Mouse (Mus musculus) embryonic fibroblast, embryonic 13.5 days (primary cell): ENCODE data around the gene Tmem204.

Experiments used
- CTCF ChIP-seq: IDR thresholded peaks from 2 replicates; pipeline ENCODE4 v1.5.1; 2011; ENCODE audit warnings: mild to moderate bottlenecking, control low read depth, low read length, moderate library complexity, borderline replicate concordance; ENCODE audit not compliant: insufficient read depth
- POLR2A ChIP-seq: IDR thresholded peaks from 2 replicates; pipeline ENCODE4 v1.6.1; 2011; ENCODE audit warnings: low read depth, mild to moderate bottlenecking, control low read depth, low read length, moderate library complexity

DNA sequence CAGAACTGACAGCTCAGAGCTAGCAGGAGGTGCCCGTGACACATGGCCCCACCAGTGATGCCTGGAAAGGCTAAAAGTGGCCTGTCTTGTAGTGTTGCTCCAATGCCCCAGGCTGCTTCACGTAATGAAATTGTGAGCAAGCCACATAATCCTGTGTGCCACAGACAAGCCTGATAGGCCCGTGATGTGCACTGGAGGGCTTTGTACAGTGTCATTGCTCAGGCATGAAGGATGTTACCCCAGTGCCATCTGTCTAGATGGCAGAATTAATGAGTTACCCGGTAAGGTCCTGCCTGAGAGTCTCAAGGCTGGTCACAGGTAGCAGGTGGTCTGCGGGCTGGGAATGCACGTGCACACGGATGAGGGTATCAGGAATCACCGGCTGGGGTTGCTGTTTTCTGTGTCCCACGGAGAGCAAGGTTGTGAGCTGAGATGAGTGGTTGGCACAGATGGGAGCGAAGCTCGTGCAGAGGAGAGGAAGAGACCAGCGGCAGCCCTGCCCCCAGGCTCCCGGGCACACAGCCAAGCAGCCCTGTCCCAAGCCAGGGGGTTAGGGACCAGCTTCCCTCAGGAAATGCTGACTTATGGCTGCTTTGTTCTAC is 5.5 kb downstream of the Tmem204 start:
- TF ChIP-seq CTCF (no peak), POLR2A (no peak)
